Mouse (Mus musculus): ENCODE data around the gene Trpm6.

The Trpm6 gene

DNA sequence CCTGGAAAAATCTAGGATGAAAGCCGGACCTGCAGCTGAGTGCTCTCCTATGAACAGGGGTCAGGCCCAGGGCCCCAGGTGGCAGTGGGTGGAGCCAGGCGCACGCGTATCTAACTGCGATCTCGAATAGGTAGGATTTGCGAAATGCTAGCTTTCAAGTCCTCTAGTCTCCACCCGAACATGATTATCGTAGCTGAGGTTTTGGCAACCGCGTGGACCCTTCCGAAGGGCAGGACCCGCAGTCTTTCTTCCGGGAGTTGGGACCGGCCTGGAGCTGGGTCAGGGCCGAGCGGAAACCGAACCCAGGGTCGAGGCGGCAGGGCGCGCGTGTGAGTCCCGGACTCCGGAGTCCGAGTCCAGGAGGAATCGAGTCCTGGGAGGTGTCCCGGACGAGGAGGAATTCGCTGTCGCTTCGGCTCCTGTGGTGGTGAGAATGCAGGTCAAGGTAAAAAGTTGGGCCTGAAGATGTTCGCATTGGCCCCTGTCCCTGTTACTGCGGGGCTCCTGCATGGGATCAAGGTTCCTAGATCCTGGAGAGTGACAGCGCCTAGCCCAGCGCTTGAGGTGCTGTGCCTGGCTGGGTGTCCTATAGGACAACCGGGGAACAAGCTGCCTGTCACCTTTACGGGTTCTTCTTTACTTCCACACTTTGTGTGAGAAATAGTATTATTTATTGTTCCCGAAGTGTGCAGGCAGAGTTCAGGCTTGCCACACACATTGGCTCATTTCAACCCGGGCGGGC, at the start of gene Trpm6:
Gene Trpm6, plus strand, starts transcription at position 386 of the 742 bp plus-strand sequence.
- DNase-seq (ENCODE audit: low spot score in 2 of 2): no peak

DNA sequence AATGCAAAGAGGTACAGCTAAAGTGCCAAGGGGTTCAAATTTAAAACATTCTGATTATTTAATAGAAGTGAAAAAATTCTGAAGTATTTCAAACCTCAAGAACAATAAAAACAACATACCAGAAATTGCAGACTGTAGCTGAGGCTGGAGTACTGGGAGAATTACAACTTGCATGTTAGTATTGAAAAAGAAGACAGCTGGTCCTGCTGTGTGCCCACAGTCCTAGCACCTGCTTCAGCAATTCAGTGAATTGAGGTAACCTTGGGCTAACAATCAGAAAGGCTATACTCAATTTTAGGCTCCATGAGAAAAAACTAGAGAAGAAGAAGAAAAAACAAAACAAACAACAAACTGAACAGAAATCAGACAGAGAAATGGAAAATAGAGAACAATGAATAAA, 41.7 kb upstream of the Trpm6 start:
- no peak for DNase-seq (ENCODE audit: low spot score in 2 of 2)

DNA sequence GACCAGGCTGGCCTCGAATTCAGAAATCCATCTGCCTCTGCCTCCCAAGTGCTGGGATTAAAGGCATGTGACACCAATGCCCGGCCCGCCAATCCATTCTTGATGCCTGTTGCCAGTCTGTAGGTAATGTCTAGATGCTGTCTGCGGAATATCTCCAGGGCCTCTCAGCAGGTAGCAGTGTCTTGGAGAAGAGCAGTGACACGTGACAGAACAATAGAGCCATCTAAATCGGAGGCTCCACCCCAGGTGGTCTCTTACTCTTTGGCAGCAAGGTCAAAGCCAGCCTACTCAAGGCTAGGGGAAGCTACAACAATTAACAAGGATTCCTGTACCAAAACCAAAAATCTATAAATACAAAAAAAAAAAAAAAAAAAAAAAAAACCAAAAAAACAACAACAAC, 38.9 kb upstream of the Trpm6 start:
- no peak for DNase-seq (ENCODE audit: low spot score in 2 of 2)

GRCm38 (mm10) chr19:18711589-18711988, 38.2 kb upstream of the Trpm6 start:
- DNase-seq (ENCODE audit: low spot score in 2 of 2): no peak

GRCm38 (mm10) chr19:18712153-18712865, 37.5 kb upstream of the Trpm6 start:
- no peak for DNase-seq (ENCODE audit: low spot score in 2 of 2)

DNA sequence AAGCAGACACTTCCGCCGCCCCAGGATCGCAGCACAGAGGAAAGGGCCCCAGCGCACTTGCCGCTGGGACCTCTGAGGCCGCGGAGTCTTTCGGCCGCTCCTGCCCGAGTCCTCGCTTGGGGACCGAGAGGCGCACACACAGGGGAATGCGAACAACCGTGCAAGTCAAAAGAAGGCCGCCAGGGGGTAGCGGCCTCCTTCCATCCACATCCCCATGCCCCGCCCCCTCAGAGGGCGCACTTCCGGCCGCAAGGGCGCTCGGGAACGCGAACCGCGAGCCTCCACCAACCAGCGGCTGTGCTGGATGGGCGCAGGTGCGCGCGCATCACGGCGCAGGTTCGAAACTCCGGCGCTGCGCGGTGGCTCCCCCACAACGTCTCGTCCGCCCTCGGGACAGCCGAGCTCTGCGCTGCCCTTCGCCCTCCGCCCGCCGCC, 36.9 kb upstream of the Trpm6 start, which contains the start of gene D030056L22Rik:
Gene D030056L22Rik, plus strand, starts transcription at position 328 of the 435 bp plus-strand sequence.
- DNase-seq (ENCODE audit: low spot score in 2 of 2): peak; percentile 97

DNA sequence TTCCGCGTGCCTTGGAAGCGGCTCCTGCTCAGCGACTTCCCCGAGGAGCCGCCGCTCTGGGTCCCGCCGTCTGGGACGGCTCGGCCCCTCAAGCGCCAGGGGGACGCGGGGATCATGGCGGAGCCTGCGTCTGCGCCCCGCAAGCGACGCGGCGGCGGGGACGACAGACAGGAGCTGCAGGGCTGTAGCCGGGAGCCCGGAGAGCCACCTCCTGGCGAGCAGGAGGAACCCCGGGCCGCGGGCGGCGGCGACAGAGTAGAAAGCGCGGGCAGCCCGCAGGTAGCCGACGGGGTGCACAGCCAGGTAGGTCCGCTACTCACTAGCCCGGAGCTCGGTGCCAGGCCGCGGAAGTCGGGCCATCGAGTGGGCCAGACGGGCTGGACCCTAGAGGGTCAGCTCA, 36.4 kb upstream of the Trpm6 start:
- peak; percentile 28 to 40 for DNase-seq (ENCODE audit: low spot score in 2 of 2)

GRCm38 (mm10) chr19:18716374-18716773, 33.4 kb upstream of the Trpm6 start:
- DNase-seq (ENCODE audit: low spot score in 2 of 2): peak; percentile 19 to 62

DNA sequence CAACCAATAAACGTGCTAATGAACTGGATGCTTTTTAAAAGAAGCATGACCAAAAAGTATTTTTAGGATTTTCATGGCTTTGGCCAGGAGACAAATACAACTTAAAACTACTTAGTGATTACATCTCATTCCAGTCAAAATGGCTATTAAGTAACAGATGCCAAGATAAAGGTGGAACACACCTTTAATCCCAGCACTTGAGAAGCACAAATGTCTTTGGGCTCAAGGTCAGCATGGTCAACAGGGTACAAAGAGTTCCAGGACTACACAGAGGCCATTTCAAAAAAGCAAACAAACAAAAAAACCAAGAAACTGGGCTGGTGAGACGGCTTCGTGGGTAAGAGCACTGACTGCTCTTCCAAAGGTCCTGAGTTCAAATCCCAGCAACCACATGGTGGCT, 29.4 kb upstream of the Trpm6 start:
- DNase-seq (ENCODE audit: low spot score in 2 of 2): no peak

DNA sequence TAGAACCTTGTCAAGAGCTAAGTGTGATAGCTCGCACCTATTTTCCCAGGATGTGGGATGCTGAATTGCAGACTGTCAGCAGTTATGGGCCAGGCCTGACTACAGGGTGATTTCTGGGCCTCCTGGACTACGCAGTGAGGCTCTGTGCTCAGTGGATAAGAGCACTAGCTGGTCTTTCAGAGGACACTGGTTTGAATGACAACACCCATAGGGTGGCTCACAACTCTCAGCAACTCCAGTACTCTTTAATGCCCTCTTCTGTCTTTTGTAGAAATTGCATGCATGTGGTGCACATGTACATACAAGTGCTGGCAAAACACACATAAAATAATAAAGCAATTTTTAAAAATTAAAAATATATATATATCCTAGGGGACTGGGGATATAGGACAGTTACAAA, 24.6 kb upstream of the Trpm6 start:
- DNase-seq (ENCODE audit: low spot score in 2 of 2): no peak

- no peak for DNase-seq (ENCODE audit: low spot score in 2 of 2)
Observed at GRCm38 (mm10) chr19:18730255-18730654, 19.5 kb upstream of the Trpm6 start.

DNA sequence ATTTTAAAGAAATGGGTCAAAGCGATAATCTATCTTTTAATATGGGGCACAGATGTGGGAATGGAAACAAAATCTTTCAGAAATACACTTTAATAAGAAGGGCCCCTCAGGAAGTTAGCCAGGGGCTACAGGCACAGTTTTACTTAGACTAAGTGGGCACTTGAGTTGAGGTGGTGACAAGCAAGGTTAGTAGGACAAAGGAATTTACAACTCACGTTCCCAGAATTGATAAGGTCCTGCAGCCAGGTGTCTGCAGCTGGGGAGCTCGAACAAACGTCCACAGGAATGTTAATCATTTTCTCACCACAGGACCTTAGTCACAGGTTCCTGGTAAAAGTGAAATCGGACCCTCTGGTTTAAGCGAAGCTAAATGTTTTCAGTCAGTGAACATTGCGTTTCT, 18.7 kb upstream of the Trpm6 start:
- DNase-seq (ENCODE audit: low spot score in 2 of 2): no peak

GRCm38 (mm10) chr19:18735901-18736300, 13.9 kb upstream of the Trpm6 start:
- DNase-seq (ENCODE audit: low spot score in 2 of 2): no peak

DNA sequence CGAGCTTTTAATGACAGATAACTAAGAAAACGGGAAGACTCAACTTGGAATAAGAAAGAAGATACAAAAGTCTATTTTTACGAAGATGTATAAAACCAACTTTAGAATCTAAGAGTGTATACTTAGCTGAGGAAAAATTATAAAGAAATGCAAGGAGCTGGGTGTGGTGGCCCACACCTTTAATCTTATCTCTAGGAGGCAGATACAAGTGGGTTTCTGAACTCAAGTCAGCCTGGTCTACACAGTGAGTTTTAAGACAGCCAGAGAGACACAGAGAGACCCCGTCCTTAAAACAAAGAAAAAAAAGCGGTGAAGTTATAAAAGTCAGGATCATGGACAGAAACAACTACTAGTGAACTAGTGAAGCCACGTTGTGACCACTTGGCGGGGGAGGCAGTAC, 10.6 kb upstream of the Trpm6 start:
- no peak for DNase-seq (ENCODE audit: low spot score in 2 of 2)

DNA sequence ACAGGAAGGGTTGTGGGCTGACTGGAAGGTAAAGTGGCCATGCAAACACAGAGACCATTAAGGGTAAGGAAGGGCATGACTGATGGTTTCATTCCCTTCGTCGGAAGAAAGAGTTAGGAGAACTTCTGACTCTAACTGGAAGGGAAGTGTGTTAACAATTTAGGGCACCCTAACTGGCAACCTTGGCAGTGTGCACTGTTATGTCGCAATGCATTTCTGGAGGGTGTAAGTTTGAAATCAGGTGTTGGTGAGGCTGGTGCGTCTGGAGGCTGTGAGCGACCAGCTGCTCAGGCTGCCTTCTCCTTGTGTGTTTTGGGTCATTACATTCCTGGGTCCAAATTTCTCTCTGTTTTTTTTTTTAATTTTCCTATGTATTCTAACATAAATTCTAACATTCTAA, 5.8 kb upstream of the Trpm6 start:
- no peak for DNase-seq (ENCODE audit: low spot score in 2 of 2)

- DNase-seq (ENCODE audit: low spot score in 2 of 2): no peak
Observed at GRCm38 (mm10) chr19:18746576-18747340, 3.0 kb upstream of the Trpm6 start.

GRCm38 (mm10) chr19:18747379-18747778, 2.4 kb upstream of the Trpm6 start:
- no peak for DNase-seq (ENCODE audit: low spot score in 2 of 2)

GRCm38 (mm10) chr19:18757191-18757590, 7.4 kb downstream of the Trpm6 start:
- no peak for DNase-seq (ENCODE audit: low spot score in 2 of 2)

GRCm38 (mm10) chr19:18757706-18758105, 7.9 kb downstream of the Trpm6 start:
- no peak for DNase-seq (ENCODE audit: low spot score in 2 of 2)

DNA sequence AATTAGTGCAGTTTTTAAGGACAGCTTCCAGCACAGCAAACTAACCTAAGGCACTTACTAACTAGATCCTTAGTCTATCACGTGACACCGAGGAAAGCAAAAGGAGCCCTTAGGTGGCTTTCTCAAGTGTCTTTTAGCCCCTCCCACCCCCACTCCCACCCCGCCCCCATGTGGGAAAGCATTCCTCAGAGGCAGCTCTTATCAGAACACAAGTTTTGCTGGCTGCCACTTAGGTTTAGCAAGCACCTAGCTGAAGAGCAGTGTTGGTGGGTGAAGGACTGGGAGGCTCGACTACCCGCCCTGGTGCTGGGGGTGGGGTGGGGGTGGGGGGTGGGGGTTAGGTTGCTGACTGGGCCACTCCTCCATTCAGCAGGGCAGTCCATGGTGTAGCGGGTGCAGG, 8.5 kb downstream of the Trpm6 start:
- DNase-seq (ENCODE audit: low spot score in 2 of 2): no peak

- no peak for DNase-seq (ENCODE audit: low spot score in 2 of 2)
Observed at GRCm38 (mm10) chr19:18758916-18759315, 9.1 kb downstream of the Trpm6 start.

DNA sequence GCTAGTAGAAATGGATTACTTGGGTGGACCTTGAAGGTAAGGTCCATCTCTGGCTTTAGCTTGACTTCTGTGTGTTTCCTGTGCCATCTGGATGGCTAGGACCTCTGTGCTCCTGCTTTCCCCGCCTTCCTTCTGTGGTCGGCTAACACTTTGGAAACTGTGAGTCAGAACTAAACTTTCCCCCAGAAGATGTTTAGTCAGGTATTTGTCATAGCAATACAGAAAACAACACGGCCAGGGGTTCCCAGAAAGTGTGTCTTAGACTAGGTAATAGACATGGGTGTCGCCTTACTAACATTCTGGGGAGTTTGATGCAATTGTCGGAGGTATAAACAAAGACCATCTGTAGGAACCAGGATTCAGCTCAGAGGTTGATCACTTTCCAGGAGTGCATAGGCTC, 16.6 kb downstream of the Trpm6 start:
- DNase-seq (ENCODE audit: low spot score in 2 of 2): no peak
